Mouse (Mus musculus) limb, embryonic 10.5 days (tissue): ENCODE data around the gene Atp9a. TPM values are rescaled to one million over a fixed set of nuclear protein-coding genes. Genes with fewer than 3 reads are reported as not detected.

ENCODE experiments used
- DNase-seq: peaks from one replicate; pipeline ENCODE4 v3.0.0-alpha.2; 2017; ENCODE audit warnings: low spot score
- H3K27ac ChIP-seq: fragments of 300-500 bp; sonication (generic); 2 replicates; pipeline ENCODE4 v1.5.1; 2016; ENCODE audit warnings: mild to moderate bottlenecking
- H3K27me3 ChIP-seq: fragments of 300-500 bp; sonication (generic); 2 replicates; pipeline ENCODE4 v1.6.1; 2016; ENCODE audit warnings: low read depth, mild to moderate bottlenecking; ENCODE audit not compliant: poor library complexity, severe bottlenecking
- H3K36me3 ChIP-seq: fragments of 300-500 bp; sonication (generic); 2 replicates; pipeline ENCODE4 v1.6.1; 2016; ENCODE audit warnings: mild to moderate bottlenecking, moderate library complexity
- H3K4me1 ChIP-seq: fragments of 300-500 bp; sonication (generic); 2 replicates; pipeline ENCODE4 v1.6.1; 2016
- H3K4me3 ChIP-seq: fragments of 300-500 bp; sonication (generic); 2 replicates; pipeline ENCODE4 v1.5.1; 2016; ENCODE audit warnings: mild to moderate bottlenecking, moderate library complexity
- H3K9me3 ChIP-seq: fragments of 300-500 bp; sonication (generic); replicated peaks from 2 replicates; pipeline ENCODE4 v1.6.1; 2016; ENCODE audit warnings: mild to moderate bottlenecking
- WGBS: fragments of 180-500 bp; shearing (Covaris S2); methylation state at CpG from one replicate; pipeline ENCODE4 v1.1.7; 2016; 5-methylcytosine and 5-hydroxymethylcytosine counted together
- polyA plus RNA-seq: library from polyadenylated mRNA; unstranded; fragments of >200 nt; fragmentation: Nextera tagmentation; extraction: Ambion mirVana; gene quantifications from 2 replicates; pipeline ENCODE4 v1.2.1, GENCODE M21; 2016

Atp9a gene
- polyA plus RNA-seq, 1 experiment from 2014 or later: 6.5 TPM

DNA sequence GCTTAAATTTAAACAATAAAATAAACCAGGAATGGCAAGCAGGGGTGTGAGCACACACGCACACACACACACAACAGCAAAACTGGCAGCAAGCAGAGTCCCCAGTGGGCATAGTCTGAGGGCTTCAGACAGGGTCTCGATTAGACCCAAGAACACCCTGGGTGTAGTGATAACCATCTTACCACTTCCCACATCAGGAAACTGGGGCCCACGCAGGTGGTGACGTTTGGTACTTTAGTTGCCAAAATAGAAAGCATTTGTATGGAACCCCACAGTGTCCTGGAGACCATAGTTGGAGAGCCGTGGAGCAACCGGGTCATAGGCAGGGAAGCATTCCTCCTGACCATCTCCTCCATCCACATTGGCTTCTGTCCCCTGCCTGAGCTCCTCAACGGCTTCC lies 146.5 kb downstream of the Atp9a start:
- 87% methylated on average over 7 of the region's 7 CpGs for WGBS
- Histone ChIP-seq H3K4me1 (peaks cover 28% of the 10 kb centered on the region), H3K9me3 (no peaks in the 10 kb centered on the region), H3K4me3 (no peak overlapping the region), H3K27me3 (peaks cover 77% of the 10 kb centered on the region), H3K27ac (no peak overlapping the region; the same call in 1 of the 2 replicates), H3K36me3 (no peaks in the 10 kb centered on the region)
- DNase-seq: no peak

DNA sequence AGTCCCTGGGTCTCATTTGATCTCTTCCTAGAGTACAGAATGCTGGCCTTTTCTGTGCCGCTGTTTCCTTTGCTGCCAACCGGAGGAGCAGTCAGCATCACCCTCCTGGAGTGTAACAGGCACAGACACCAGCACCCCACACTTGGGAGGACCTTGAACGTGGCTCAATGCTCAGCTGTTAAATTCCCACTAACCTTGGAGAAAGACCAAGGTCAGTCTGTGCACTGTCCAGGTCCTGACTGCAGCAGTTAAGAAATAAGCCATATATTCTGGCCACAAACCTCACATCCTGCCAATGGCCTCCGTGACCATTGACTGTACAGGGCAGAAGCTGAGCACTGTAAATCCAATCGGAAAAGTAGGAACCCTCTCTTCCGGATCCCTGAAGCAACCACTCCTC lies 148.5 kb downstream of the Atp9a start:
- no peak for DNase-seq
- Histone ChIP-seq H3K9me3 (no peaks in the 10 kb centered on the region), H3K4me1 (peaks cover 35% of the 10 kb centered on the region), H3K36me3 (no peaks in the 10 kb centered on the region), H3K4me3 (no peak overlapping the region), H3K27ac (no peak overlapping the region), H3K27me3 (peaks cover 77% of the 10 kb centered on the region)
- 85% methylated on average over 6 of the region's 6 CpGs for WGBS

DNA sequence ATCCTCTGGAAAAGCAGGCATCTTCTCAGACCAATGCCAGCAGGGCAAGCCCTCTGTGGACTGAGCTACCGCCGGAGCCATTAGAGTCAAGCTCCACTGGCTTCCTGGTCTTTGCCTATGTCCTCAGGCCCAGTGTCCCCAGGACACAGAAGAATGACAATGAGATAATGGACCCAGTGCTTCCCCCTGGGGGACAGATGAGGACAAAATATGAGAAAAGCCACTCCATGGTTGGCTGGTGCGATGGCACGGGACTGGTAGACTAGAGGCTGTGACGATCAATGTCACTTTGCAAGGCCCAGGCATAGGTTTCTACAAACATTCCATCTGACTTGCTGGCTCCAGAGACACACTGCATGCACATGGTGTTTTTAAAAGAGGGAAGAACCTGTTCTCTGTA lies 149.2 kb downstream of the Atp9a start:
- no peak overlapping the region for H3K4me3 ChIP-seq
- peaks cover 77% of the 10 kb centered on the region for H3K27me3 ChIP-seq
- no peak overlapping the region for H3K27ac ChIP-seq
- WGBS: 89% methylated on average over 5 of the region's 5 CpGs
- peaks cover 37% of the 10 kb centered on the region for H3K4me1 ChIP-seq
- DNase-seq: no peak
- H3K9me3 ChIP-seq: no peaks in the 10 kb centered on the region
- no peaks in the 10 kb centered on the region for H3K36me3 ChIP-seq

DNA sequence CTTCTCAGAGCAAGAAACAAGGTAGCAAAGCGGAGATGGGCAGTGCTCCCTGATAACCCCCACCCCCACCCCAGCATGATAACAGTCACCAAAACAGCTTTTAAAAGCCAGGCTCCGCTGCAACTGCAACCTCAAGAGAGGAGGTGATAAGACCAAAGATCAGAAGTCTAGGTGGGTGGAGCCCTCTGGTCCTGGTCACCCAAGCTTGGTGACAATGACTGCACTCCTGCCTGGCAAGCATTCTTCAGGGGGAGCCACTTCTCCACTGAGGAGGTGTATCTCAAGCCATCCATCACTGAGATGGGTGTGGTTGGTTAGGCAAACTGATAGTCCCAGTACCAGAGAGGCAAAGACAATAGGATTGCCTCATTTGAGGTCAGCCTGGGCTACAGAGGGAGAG lies 151.1 kb downstream of the Atp9a start:
- no peak overlapping the region for H3K4me3 ChIP-seq
- 46% methylated on average over 2 of the region's 2 CpGs for WGBS
- no peak overlapping the region for H3K27ac ChIP-seq
- no peaks in the 10 kb centered on the region for H3K36me3 ChIP-seq
- H3K27me3 ChIP-seq: peaks cover 73% of the 10 kb centered on the region
- peaks cover 37% of the 10 kb centered on the region for H3K4me1 ChIP-seq
- H3K9me3 ChIP-seq: no peaks in the 10 kb centered on the region
- no peak for DNase-seq

DNA sequence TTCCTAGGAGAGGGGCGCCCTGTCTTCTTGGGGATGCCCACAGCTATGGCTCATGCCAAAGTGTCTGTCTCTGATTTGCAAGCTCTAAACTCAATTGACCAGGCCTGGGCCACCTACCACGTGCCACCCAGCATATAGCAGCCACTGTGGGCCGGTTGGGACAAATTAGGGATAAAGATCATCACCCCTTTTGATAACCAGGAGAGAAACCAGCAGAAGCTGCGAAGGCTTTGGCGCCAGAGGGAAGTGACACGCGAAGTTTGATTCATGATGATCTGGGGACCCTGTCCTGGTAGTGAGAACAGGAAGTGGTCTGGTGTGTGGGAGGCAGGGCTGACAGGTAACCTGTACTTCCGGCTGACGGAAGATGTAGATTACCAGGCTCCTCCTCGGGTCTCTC lies 151.7 kb downstream of the Atp9a start:
- Histone ChIP-seq H3K4me3 (peak overlapping the region; percentile 57), H3K27ac (no peak overlapping the region), H3K4me1 (peaks cover 34% of the 10 kb centered on the region), H3K9me3 (no peaks in the 10 kb centered on the region), H3K27me3 (peaks cover 68% of the 10 kb centered on the region), H3K36me3 (no peaks in the 10 kb centered on the region)
- no peak for DNase-seq
- 32% methylated on average over 10 of the region's 10 CpGs for WGBS

DNA sequence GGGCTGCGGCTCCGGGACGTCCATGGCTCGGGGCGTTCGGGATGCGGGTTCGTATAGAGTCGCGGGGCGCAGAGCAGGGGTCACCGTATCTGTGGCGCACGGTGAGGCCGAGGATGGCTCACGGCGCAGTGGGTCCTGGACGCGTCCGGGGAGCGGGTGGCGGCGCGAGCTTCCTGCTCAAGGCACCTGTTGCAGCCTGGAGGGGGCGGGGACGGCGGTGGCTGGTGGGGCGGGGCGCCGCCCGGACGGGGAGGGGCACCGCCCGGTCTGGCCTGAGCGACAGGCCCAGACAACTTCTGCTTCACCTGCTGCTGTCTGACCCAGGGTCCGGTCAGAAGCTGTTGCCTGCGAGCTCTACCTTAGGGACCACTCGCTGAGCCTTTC lies 152.0 kb downstream of the Atp9a start:
- peaks cover 64% of the 10 kb centered on the region for H3K27me3 ChIP-seq
- H3K4me1 ChIP-seq: peaks cover 34% of the 10 kb centered on the region
- no peak overlapping the region for H3K27ac ChIP-seq
- H3K4me3 ChIP-seq: peak overlapping the region; percentile 57
- WGBS: 2% methylated on average over 38 of the region's 38 CpGs
- H3K9me3 ChIP-seq: no peaks in the 10 kb centered on the region
- no peaks in the 10 kb centered on the region for H3K36me3 ChIP-seq
- peak; percentile 61 for DNase-seq

DNA sequence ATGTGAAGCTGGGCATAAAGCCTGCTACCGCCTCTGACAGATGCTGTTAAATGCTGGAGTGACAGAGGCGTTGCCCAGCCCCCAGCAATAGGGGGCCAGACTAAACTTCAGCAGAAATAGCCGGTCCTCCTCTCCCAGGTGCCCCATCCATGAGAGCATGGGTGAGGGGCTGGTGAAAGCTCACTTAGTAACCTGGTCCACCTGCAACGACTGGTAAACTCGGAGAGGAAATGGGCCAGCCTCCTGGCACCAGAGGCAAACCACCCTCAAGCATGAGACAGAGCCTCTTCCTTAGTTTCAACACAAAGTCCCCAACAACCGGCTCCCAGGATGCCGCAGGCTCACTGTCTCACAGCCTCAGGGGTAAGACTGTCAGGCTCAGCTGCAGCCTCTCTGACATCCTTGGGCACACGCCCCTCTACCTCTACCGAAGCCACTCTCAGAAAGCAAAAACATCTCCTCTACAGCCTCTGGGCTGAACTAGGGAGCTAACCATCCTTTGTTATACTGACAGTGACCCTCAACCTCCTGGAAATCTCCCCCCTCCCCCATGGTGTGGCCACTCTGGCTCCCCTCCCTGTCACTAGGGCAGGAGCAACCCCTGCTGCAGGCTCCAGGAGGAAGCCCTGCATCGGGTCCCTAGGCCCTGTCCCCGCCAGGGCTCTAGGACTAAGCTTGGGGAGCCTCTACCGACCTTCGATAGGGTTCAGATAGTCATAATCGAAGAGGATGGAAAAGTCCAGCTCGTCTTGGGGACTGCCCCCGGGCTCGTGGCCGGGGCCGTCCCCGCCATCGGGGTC lies 152.6 kb downstream of the Atp9a start:
- no peak for DNase-seq
- H3K36me3 ChIP-seq: no peaks in the 10 kb centered on the region
- no peaks in the 10 kb centered on the region for H3K9me3 ChIP-seq
- H3K4me1 ChIP-seq: peaks cover 39% of the 10 kb centered on the region
- H3K27ac ChIP-seq: no peak overlapping the region
- H3K4me3 ChIP-seq: peak overlapping the region; percentile 57
- H3K27me3 ChIP-seq: peaks cover 64% of the 10 kb centered on the region
- 8% methylated on average over 21 of the region's 21 CpGs for WGBS

DNA sequence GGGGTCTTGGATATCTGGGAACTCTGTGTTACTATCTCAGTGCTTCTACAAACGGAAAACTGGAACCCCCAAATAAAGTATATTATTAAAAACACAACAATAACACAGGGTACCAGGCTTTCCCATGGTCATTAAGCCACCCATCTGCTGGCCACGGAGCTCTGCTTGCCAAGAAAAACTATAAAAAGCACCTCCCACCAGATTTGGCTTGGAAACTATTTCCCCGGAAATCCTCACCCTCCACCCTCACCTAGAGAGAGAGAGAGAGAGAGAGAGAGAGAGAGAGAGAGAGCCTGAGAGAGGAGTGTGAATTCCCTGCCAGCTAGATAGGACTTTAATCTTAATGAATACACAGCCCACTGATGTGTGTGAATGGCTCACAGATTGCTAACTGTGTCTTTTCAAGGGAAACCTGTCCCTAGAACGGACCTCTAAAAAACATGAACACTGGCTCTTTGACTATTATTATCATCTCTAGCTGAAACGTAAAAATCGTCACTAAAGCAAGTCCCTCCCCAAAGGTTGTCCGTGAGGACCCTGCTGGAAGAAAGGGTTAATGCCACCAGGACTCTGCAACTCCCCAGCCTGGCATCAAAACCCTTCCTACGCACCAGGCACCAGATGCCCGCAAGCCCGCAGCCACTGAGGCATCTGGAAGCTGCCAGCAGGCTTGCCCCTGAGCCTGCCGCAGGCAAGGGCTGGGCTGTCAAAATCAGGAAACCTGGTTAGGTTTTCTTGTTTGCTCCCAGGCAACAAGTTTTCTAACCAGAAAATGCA lies 153.4 kb downstream of the Atp9a start:
- H3K27ac ChIP-seq: no peak overlapping the region
- H3K36me3 ChIP-seq: no peaks in the 10 kb centered on the region
- DNase-seq: no peak
- WGBS: 67% methylated on average over 11 of the region's 11 CpGs
- H3K9me3 ChIP-seq: no peaks in the 10 kb centered on the region
- no peak overlapping the region for H3K4me3 ChIP-seq
- H3K27me3 ChIP-seq: peaks cover 64% of the 10 kb centered on the region
- H3K4me1 ChIP-seq: peaks cover 47% of the 10 kb centered on the region

DNA sequence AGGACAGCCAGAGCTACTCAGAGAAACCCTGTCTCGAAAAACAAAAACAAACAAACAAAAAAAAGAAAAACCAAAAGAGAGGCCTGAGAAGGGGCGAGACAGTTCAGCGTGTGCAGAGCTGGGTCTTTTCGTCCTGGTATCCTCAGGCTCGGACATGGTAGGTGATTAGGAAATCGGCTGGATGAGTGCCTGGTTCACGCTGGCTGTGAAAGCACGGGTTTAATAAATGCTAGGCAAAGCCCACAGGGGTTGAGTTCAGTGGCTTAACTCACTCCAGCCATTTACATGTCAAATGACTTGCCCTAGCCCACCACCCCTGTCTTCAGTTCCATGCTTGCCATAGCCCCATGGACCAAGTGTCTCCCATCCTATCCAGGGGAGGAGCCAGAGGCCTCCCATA lies 155.1 kb downstream of the Atp9a start:
- Histone ChIP-seq H3K27ac (no peak overlapping the region), H3K9me3 (no peaks in the 10 kb centered on the region), H3K4me1 (peaks cover 57% of the 10 kb centered on the region), H3K36me3 (no peaks in the 10 kb centered on the region), H3K27me3 (peaks cover 52% of the 10 kb centered on the region), H3K4me3 (no peak overlapping the region)
- WGBS: 84% methylated on average over 8 of the region's 8 CpGs
- no peak for DNase-seq

DNA sequence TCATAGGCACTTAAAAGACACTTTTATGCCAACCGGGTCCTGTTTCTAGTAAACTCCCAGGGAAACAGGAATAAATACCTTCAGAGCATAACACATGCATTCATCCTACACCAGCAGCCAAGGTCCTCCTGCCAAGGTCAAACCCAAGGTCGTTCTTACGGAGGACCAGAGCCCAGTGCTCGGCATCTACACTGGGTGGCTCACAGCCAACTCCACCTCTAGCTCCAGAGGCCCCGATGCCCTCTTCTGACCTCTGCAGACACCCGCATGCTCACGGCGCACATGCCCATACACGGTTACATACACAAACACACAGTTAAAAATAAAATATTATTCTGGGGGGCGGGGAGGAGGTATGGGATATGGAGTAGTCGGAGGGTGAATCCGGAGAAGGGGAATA lies 155.7 kb downstream of the Atp9a start:
- Histone ChIP-seq H3K9me3 (no peaks in the 10 kb centered on the region), H3K36me3 (no peaks in the 10 kb centered on the region), H3K4me3 (no peak overlapping the region), H3K27ac (no peak overlapping the region), H3K4me1 (peaks cover 62% of the 10 kb centered on the region), H3K27me3 (peaks cover 46% of the 10 kb centered on the region)
- WGBS: 91% methylated on average over 12 of the region's 12 CpGs
- no peak for DNase-seq

DNA sequence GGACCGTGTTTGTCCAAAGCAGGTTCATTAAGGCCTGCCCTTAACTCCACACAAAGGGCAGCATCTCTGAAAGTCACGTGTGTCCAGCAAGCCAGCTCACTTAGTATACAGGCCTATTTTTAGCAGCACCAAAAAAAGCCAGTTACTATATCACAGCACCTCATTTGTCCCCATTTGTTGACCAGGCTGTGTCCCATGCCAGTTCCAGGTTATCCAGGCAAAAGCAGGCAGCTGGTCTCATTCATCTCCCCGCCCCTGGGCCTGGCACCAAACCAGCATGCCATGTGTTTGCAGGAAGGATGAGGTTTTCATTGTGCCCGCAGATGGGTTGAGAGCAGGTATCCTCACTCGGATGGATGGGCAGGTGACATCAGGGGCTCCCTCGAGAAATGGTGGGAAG lies 157.4 kb downstream of the Atp9a start:
- Histone ChIP-seq H3K27ac (peak overlapping the region; percentile 34; the same call in 1 of the 2 replicates), H3K4me1 (peaks cover 65% of the 10 kb centered on the region), H3K9me3 (no peaks in the 10 kb centered on the region), H3K4me3 (no peak overlapping the region), H3K36me3 (no peaks in the 10 kb centered on the region), H3K27me3 (peaks cover 31% of the 10 kb centered on the region)
- DNase-seq: no peak
- WGBS: 81% methylated on average over 6 of the region's 6 CpGs
